Comparison of ENCODE assay signal across 8 mouse cellular contexts in the genomic region with DNA sequence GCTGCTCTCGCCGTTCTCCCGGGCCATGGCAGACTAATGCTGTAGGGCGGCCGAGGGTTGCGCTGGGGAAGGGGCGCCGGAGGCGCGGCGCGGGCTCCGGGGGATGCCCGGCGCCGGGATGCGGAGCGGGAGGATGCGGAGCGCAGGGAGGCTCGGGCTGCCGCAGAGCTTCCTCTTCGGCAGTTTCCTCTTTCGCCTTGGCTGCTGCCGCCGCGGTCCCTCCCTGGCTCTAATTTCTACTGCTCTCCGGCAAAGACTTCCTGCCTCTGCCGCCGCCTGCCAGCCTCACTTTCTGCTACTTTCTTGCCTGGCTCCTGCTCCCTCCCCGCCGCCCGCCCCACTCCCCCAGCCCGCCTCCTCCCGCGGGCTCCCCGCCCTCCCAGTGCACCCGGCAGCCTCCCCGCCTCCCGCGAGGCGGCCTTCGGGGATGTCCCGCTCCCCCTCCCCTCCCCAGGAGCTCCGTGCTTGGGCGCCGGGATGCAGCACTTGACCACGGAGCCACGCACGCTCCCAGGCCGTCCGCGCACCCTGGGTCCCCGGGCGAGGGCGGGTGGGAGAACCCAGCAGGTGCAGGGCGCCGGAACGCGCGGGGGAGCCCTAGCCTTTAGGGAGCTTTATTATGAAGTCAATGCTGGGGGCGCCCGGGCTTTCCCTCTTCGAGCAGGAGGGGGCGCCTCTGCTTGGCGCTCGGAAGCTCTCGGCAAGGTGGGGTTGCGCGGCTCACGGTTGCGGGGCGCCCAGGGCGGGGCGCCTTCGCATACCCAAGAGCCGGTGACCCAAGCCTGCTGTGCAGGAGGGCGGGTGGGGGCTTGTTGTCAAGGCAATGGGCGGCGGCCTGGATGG. TPM values are rescaled to one million over a fixed set of nuclear protein-coding genes. Genes with fewer than 3 reads are reported as not detected.
A peak's percentile ranks its signal among the peaks of the same experiment; 100 is the strongest.
DNase-seq lines count a peak whose midpoint lies in the region.

A gene (minus strand): TSS at position 305 of the 843 bp plus-strand sequence.

- H3K27me3 ChIP-seq in megakaryocyte, embryonic 14.5 days (replicated peaks) = peaks cover 62% of the 10 kb centered on the region

- no peaks in the 10 kb centered on the region for H3K36me3 ChIP-seq in megakaryocyte, embryonic 14.5 days (replicated peaks; ENCODE audit: low read length)

- H3K4me3 ChIP-seq in megakaryocyte, embryonic 14.5 days (replicated peaks) = peak within 1 kb of the TSS; percentile 93

- peak; percentile 88 for DNase-seq in T-cell, adult 2 months (ENCODE audit: low spot score)
- DNase-seq in cerebellum, postnatal 36 days = peak; percentile 78 to 79
- peak; percentile 38 to 43 for DNase-seq in gastrocnemius, adult 8-10 months (ENCODE audit: low spot score in 2 of 2)
- peak; percentile 87 for DNase-seq in induced T-regulatory cell, adult 2 months (ENCODE audit: low read depth)
- peak; percentile 56 to 87 for DNase-seq in left cerebral cortex, adult 9 months (ENCODE audit: low spot score in 2 of 2)
- peak; percentile 79 to 89 for DNase-seq in right cerebral cortex, adult 2 months (ENCODE audit: low spot score in 2 of 2)
- peak; percentile 20 for DNase-seq in urinary bladder, postnatal 10 days (ENCODE audit: low spot score)

- H3K4me1 ChIP-seq in megakaryocyte, embryonic 14.5 days = peaks cover 27% of the 10 kb centered on the region

- H3K9me3 ChIP-seq in megakaryocyte, embryonic 14.5 days = peaks cover 16% of the 10 kb centered on the region

RNA-seq across cellular contexts. Expression of the gene that starts here (rescaled TPM):
- total RNA-seq in gastrocnemius, adult 8-10 months (2022) = 1 to 10 TPM in 3 of 4 experiments, under 1 TPM in 1; 0.51 to 1.3 (median 1.1) TPM
- polyA plus RNA-seq in megakaryocyte, embryonic 14.5 days (2012; ENCODE audit: insufficient read depth, low replicate concordance) = 0.28 TPM in 1 of 2 replicates, not detected in the other

Comparison
In these comparisons a context has a peak if more than half of its experiments do, and no peak if none do; other contexts are left out.
1. Peak in every context shown above with its lines: DNase-seq and H3K4me3 ChIP-seq.
2. DNase-seq: peak in every context shown above with its lines; median percentile 88 in T-cell, adult 2 months; 87 in induced T-regulatory cell, adult 2 months; 84 in right cerebral cortex, adult 2 months; 78 in cerebellum, postnatal 36 days; 72 in left cerebral cortex, adult 9 months; 40 in gastrocnemius, adult 8-10 months; 20 in urinary bladder, postnatal 10 days.